Mouse (Mus musculus): ENCODE measurements at regions not wholly inside any gene's neighbourhood (a gene's known extent, or its start where the extent isn't known, plus 50 kb on each side); places are given as distances from the start of the nearest gene placed in this dataset.
"Not testable (repeated sequence)": the region's sequence is repeated elsewhere in the genome, so short reads cannot be mapped to it uniquely, and the experiment has no call there.

DNA sequence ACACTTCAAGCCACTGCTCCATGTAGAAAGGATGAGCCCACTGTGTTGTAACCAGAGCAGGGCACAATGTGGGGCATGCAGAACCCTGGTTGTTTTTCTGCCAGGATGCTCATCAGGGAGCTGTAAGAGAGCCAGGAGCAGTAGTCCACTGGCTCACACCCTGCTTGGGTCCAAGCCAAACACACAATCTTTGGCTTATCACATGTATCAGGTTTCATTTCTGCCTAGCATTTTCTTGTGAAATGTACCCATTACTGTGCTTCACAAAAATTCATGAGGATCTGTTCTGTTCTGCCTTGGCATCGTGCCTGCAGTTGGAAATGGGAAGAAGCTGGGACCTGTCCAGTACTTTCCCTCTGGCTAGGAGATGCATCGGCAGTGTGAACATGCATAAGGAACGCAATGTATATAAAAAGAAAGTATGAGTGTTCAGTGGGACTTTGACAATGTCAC, 491.6 kb upstream of the Igfbp3 start:
- Histone ChIP-seq H3K4me3 (no peak overlapping the region), H3K36me3 (no peaks in the 10 kb centered on the region), H3K9me3 (no peaks in the 10 kb centered on the region), H3K4me1 (replicated peaks) (no peaks in the 10 kb centered on the region), H3K27ac (no peak overlapping the region), H3K27me3 (ENCODE audit: insufficient read depth, poor library complexity, severe bottlenecking) (no peaks in the 10 kb centered on the region)
- no peak for DNase-seq (ENCODE audit: low spot score)
- 88% methylated on average over 3 of the region's 3 CpGs for WGBS

DNA sequence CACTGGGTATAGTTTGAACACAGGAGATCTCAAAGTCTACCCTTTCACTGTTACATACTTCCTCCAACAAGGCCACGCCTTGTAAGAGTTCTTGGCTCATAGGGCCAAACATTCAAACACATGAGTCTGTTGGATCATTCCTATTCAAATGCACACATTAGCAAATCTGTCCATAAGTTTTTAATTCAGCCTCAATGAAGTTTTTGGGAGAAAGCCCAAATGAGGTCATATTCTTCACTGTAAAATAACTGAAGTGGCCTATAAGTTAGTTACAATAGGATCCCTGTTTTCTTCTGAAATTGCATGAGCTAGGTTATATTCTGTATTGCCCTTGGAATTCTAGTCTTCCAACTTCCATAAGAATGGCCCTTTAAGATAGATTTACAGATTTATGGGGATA, 483.9 kb upstream of the Igfbp3 start:
- no peaks in the 10 kb centered on the region for H3K9me3 ChIP-seq
- 83% methylated on average over 1 of the region's 1 CpGs for WGBS
- H3K4me1 ChIP-seq (replicated peaks) = no peaks in the 10 kb centered on the region
- H3K36me3 ChIP-seq = no peaks in the 10 kb centered on the region
- no peak overlapping the region for H3K4me3 ChIP-seq
- H3K27ac ChIP-seq = no peak overlapping the region
- DNase-seq (ENCODE audit: low spot score) = no peak
- H3K27me3 ChIP-seq (ENCODE audit: insufficient read depth, poor library complexity, severe bottlenecking) = no peaks in the 10 kb centered on the region

DNA sequence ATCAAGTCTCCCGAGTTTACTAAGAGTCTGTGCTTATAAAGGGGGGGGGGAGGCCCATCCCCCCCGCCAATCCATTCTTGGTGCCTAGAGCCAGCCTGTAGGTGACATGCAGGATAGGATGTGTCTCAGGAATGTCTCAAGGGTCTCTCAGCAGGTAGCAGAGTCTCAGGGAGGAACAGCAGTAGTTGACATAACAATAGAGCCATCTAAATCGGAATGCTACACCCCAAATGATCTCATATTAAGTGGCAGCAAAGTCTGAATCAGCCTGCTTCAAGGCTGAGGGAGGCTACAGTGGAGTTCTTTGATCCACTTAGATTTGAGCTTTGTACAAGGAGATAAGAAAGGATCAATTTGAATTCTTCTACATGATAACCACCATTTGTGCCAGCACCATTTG, 476.0 kb upstream of the Igfbp3 start:
- 62% methylated on average over 3 of the region's 3 CpGs for WGBS
- not testable (repeated sequence) for H3K9me3 ChIP-seq

DNA sequence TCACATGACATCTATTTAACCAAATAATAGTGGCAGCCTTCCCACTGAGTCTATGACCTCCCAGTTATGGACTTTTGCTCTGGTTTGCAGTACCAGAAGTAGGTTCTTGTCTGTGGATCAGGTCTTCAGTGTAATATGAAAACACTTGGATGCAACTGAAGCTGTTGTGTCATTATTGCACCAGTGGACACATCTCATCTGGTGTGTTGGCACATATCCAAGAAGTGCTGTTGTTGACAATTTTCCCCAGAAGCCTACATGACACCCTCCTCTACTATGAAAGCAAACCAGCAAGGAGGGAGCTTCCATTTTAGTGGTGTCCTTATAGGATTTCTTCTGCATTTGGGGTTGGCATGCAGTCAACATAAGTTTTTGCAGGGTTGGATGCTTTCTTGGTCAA, 459.1 kb upstream of the Igfbp3 start:
- H3K36me3 ChIP-seq = no peaks in the 10 kb centered on the region
- no peaks in the 10 kb centered on the region for H3K27me3 ChIP-seq (ENCODE audit: insufficient read depth, poor library complexity, severe bottlenecking)
- no peak for DNase-seq (ENCODE audit: low spot score)
- no peak overlapping the region for H3K27ac ChIP-seq
- H3K4me3 ChIP-seq = no peak overlapping the region
- no peaks in the 10 kb centered on the region for H3K4me1 ChIP-seq (replicated peaks)
- H3K9me3 ChIP-seq = no peaks in the 10 kb centered on the region

More for the DNA sequence above, 476.0 kb upstream of the Igfbp3 start:
- not testable (repeated sequence) for DNase-seq (ENCODE audit: low spot score); H3K4me1 ChIP-seq (replicated peaks); H3K27ac ChIP-seq; H3K4me3 ChIP-seq; H3K36me3 ChIP-seq; H3K27me3 ChIP-seq (ENCODE audit: insufficient read depth, poor library complexity, severe bottlenecking)

DNA sequence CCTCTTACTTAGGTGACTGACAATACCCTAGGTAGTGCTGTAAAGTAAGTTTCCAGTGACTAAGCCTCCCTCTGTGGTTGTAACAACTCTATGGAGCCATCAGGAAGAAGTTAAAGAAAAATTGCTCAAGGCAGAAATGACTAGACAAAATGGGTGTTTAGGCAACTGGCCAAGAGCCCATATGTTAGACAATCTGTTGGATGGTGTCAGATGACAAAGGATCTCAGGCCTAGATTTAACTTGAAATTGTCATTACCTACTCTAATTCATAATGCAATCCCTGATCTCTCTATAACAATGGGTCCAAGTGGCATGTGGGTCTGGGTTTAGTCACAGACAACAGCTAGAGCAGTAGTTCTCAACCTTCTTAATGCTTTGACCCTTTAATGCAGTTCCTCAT, 416.9 kb upstream of the Igfbp3 start:
- Histone ChIP-seq H3K36me3 (no peaks in the 10 kb centered on the region), H3K9me3 (no peaks in the 10 kb centered on the region), H3K4me1 (replicated peaks) (no peaks in the 10 kb centered on the region), H3K4me3 (no peak overlapping the region), H3K27me3 (ENCODE audit: insufficient read depth, poor library complexity, severe bottlenecking) (no peaks in the 10 kb centered on the region), H3K27ac (no peak overlapping the region)
- no peak for DNase-seq (ENCODE audit: low spot score)

DNA sequence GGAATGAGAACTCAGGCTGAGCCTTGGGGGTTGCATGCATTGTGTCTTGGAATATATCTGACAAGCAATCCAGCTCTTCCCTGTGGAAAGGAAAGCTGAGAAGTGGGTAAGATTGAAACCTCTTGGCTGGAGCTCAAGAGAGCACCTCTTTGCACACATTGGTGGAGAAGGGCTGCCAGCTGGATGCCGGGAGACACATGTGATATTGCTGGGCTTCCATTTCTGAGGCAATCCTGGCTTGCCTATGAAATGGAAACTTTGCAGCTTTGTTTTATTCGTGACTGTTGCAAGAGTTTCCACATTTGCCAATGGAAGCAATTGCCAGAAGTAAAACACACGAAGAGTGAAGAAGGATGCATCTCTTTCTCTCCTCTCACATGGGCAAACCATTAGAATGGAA, 411.5 kb upstream of the Igfbp3 start:
- DNase-seq (ENCODE audit: low spot score) = no peak
- no peaks in the 10 kb centered on the region for H3K36me3 ChIP-seq
- WGBS = 80% methylated on average over 3 of the region's 3 CpGs
- no peaks in the 10 kb centered on the region for H3K9me3 ChIP-seq
- H3K27me3 ChIP-seq (ENCODE audit: insufficient read depth, poor library complexity, severe bottlenecking) = no peaks in the 10 kb centered on the region
- H3K4me1 ChIP-seq (replicated peaks) = no peaks in the 10 kb centered on the region
- no peak overlapping the region for H3K27ac ChIP-seq
- no peak overlapping the region for H3K4me3 ChIP-seq

DNA sequence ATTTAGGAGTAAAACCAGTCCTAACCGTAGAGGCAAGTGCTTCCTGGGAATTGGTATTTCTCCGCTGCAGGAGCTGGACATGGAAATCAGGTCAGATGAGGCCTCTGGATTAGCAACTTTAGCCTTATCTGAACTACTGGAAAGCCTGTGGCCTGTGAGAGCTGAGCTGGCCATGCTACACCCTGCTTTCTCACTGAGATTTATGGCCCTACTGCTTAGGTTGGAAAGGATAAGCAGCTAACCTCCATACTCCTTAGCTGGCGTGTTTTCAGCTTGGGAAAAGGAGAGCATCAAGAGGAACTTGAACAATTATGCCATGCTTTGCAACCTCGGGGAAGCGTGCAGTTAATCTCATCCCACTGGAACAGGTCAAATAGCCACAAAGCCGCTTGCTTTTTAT, 406.6 kb upstream of the Igfbp3 start:
- 90% methylated on average over 6 of the region's 6 CpGs for WGBS
- no peak overlapping the region for H3K27ac ChIP-seq

DNA sequence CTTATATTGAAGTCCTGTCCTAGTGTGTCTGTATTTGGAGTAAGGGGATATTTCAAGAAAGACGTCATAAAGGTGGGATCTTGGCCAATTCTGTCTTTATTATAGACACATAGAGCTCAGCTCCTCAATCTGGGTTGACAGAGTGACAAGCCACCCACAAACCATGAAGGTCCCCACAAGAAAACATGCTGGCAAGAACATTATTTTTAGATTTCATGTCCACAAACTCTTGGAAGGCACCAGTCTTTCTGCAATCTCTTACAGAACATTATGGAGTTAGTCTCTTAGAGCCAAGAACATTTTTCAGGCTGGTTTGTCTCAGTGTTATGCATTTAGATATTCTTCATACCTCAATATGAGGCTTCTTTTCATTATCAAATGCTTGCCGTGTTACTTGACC, 397.0 kb upstream of the Igfbp3 start:
- 87% methylated on average over 2 of the region's 2 CpGs for WGBS
- Histone ChIP-seq H3K9me3 (no peaks in the 10 kb centered on the region), H3K4me1 (replicated peaks) (no peaks in the 10 kb centered on the region), H3K27me3 (ENCODE audit: insufficient read depth, poor library complexity, severe bottlenecking) (no peaks in the 10 kb centered on the region), H3K4me3 (no peak overlapping the region), H3K36me3 (no peaks in the 10 kb centered on the region), H3K27ac (no peak overlapping the region)
- DNase-seq (ENCODE audit: low spot score) = no peak

More for the DNA sequence above, 406.6 kb upstream of the Igfbp3 start:
- Histone ChIP-seq H3K4me3 (no peak overlapping the region), H3K36me3 (no peaks in the 10 kb centered on the region), H3K9me3 (no peaks in the 10 kb centered on the region), H3K27me3 (ENCODE audit: insufficient read depth, poor library complexity, severe bottlenecking) (no peaks in the 10 kb centered on the region), H3K4me1 (replicated peaks) (no peaks in the 10 kb centered on the region)
- no peak for DNase-seq (ENCODE audit: low spot score)

DNA sequence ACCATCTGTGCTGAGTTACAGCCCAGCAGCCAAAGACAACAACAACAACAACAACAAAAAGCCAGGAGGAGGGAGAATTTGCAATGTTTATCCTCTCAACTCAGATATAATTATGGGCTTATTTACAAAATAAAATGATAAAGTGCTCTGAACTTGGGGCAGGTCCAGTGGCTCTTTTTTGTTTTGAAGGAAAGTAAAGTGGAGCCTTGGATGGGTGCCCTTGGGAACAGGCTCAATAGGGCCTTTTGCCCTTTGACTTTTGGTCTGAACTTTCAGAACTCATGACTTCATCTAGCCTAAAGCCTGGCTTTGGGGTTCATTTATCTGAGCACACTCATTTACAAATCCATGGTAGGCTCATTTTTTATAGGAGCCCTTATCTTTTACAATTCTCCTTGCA, 396.2 kb upstream of the Igfbp3 start:
- no peaks in the 10 kb centered on the region for H3K4me1 ChIP-seq (replicated peaks)
- H3K36me3 ChIP-seq = no peaks in the 10 kb centered on the region
- no peaks in the 10 kb centered on the region for H3K9me3 ChIP-seq
- H3K4me3 ChIP-seq = no peak overlapping the region
- H3K27ac ChIP-seq = no peak overlapping the region
- DNase-seq (ENCODE audit: low spot score) = no peak
- no peaks in the 10 kb centered on the region for H3K27me3 ChIP-seq (ENCODE audit: insufficient read depth, poor library complexity, severe bottlenecking)

DNA sequence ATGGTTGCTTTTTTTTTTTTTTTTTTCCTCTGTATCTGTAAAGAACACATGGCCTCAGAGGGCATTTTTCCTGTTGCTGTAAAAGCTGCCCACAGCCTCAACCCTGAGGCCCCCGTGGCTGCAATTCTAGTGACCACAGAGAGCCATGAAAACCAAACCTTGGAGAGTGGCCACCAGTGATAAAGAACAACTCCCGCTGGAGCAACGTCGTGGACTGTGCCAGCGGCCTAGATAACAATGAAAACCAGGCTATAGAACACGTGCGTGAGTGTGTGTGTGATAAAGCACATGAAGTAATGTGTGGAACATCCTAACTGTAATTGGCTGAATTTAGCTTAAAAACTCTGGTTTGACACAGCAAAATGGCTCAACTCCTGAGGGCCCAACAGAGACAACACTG, 392.9 kb upstream of the Igfbp3 start:
- H3K4me1 ChIP-seq (replicated peaks) = no peaks in the 10 kb centered on the region
- DNase-seq (ENCODE audit: low spot score) = no peak
- no peaks in the 10 kb centered on the region for H3K9me3 ChIP-seq
- no peaks in the 10 kb centered on the region for H3K27me3 ChIP-seq (ENCODE audit: insufficient read depth, poor library complexity, severe bottlenecking)
- 87% methylated on average over 7 of the region's 7 CpGs for WGBS
- no peak overlapping the region for H3K4me3 ChIP-seq
- H3K27ac ChIP-seq = no peak overlapping the region
- H3K36me3 ChIP-seq = no peaks in the 10 kb centered on the region

DNA sequence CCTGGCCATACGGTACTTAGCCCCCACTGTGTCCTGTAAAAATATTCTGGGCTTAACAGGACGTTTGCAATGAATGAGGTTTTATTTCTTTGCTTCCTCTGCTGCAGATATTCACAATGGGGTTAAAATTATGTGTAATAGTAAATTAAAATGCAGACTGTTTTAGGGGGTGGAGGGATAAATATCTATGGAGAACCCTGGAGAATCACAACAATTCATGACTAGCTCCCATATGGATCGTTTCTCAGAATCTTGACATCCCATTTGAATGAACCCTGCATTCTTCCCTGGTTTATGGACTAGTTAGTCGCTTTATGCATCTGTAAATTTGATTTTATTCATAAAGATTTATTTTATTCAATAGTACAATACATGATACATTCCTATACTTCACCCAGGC, 378.3 kb upstream of the Igfbp3 start:
- Histone ChIP-seq H3K9me3 (no peaks in the 10 kb centered on the region), H3K27me3 (ENCODE audit: insufficient read depth, poor library complexity, severe bottlenecking) (no peaks in the 10 kb centered on the region), H3K27ac (no peak overlapping the region), H3K4me3 (no peak overlapping the region), H3K4me1 (replicated peaks) (no peaks in the 10 kb centered on the region), H3K36me3 (no peaks in the 10 kb centered on the region)
- no peak for DNase-seq (ENCODE audit: low spot score)
- 83% methylated on average over 4 of the region's 4 CpGs for WGBS

DNA sequence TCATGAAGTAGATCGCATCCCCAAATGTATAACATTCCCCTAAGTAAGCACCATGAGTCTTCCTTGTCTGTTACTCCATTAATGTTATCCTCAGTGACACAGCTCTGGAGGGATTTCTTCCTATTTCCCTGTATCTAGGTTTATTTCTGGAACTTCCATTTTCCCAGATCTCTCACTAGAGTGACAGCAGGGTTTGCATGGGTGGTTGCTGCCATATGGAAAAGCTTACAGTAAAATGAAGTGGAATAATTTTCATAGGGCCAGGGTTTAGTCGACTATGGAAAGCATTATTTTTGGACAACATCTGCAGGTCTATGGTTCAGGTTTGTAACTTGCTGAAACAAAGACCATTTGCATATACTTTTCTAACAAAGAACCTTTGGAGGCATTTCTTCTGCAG, 369.6 kb upstream of the Igfbp3 start:
- no peak for DNase-seq (ENCODE audit: low spot score)
- 90% methylated on average over 2 of the region's 2 CpGs for WGBS
- no peak overlapping the region for H3K27ac ChIP-seq
- H3K4me1 ChIP-seq (replicated peaks) = no peaks in the 10 kb centered on the region
- no peaks in the 10 kb centered on the region for H3K27me3 ChIP-seq (ENCODE audit: insufficient read depth, poor library complexity, severe bottlenecking)
- H3K9me3 ChIP-seq = no peaks in the 10 kb centered on the region
- no peaks in the 10 kb centered on the region for H3K36me3 ChIP-seq
- no peak overlapping the region for H3K4me3 ChIP-seq

DNA sequence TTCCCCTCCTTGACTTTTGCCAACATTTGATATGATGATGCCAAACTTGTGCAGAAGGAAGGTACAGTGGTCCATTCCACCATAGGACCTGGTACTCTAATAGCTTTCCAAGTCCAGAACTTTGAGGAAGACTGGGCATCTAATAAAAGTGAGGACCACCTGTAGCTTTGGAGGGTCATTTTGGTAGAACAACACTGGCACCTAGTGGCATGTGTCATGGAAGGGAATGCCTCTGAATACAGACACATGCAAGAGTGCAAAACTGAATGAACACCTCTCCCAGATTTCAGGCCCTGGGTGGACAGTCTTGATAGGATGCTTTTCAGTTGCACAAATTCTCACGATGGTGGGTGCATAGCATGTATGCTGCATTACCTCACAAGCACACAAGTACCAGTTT, 354.8 kb upstream of the Igfbp3 start:
- Histone ChIP-seq H3K27ac (no peak overlapping the region), H3K9me3 (no peaks in the 10 kb centered on the region), H3K4me1 (replicated peaks) (no peaks in the 10 kb centered on the region), H3K4me3 (no peak overlapping the region), H3K36me3 (no peaks in the 10 kb centered on the region), H3K27me3 (ENCODE audit: insufficient read depth, poor library complexity, severe bottlenecking) (no peaks in the 10 kb centered on the region)
- WGBS = 73% methylated on average over 1 of the region's 1 CpGs
- DNase-seq (ENCODE audit: low spot score) = peak; percentile 12

DNA sequence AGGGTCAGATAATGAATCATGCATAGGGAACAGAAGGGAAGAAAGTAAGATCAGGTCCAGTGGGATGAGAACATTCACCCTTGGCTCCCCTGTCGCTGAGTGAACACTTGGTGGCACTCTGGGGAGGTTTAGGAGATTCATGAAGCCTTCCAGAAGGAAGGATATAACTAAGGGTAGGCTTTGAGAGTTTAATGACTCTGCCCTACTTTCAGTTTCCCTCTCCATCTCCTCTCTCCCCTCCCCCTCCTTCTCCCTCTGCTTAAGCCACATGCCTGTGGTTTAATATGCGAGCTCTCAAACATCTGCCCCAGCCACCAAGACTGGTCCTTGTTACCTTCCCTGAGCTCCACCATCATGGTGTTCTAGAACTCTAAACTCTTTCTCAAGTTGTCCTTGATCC, 348.3 kb upstream of the Igfbp3 start:
- no peaks in the 10 kb centered on the region for H3K9me3 ChIP-seq
- H3K4me3 ChIP-seq = no peak overlapping the region
- no peak overlapping the region for H3K27ac ChIP-seq
- WGBS = 55% methylated on average over 2 of the region's 2 CpGs
- H3K4me1 ChIP-seq (replicated peaks) = no peaks in the 10 kb centered on the region
- H3K36me3 ChIP-seq = no peaks in the 10 kb centered on the region
- DNase-seq (ENCODE audit: low spot score) = no peak
- H3K27me3 ChIP-seq (ENCODE audit: insufficient read depth, poor library complexity, severe bottlenecking) = no peaks in the 10 kb centered on the region
